Mouse (Mus musculus) T-helper 2 cell (primary cell): ENCODE measurements around the gene Oasl1.
"Not testable (repeated sequence)": the region's sequence is repeated elsewhere in the genome, so short reads cannot be mapped to it uniquely, and the experiment has no call there.

Source experiments
- in situ Hi-C: fragments of 300-600 bp; cut with MboI, MseI; formaldehyde crosslinking; loops from one replicate; pipeline ENCODE4 v1.15.1; 2025; ENCODE audit warnings: high pct_unique_total_duplicates

Oasl1 gene

GRCm38 (mm10) chr5:114922998-114923473 lies at the start of gene Oasl1:
Oasl1 (plus strand) TSS chr5:114923240.
- in situ Hi-C loops: no loop called here

GRCm38 (mm10) chr5:114875858-114876257 lies 47.2 kb upstream of the Oasl1 start:
- in situ Hi-C loops: no loop called here

DNA sequence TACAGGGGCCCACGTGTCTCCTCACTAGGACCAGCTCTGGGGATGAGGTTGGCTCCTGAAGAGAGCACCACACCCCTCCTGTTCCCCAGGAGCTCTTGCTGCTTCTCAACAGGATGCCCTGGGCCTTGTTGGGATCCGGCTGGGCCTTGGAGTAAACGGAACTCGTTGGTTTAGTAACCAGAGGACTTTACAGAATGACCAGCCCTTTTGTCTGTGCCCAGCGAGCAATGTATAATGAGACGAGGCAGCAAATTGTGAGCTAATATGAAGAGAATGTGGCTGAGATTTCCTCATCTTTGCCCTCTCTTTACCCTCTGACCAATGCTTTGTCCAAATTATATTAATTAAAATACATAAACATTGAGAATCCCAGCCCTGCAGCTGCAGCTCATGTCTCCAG lies 46.7 kb upstream of the Oasl1 start:
- in situ Hi-C loops: no loop called here

DNA sequence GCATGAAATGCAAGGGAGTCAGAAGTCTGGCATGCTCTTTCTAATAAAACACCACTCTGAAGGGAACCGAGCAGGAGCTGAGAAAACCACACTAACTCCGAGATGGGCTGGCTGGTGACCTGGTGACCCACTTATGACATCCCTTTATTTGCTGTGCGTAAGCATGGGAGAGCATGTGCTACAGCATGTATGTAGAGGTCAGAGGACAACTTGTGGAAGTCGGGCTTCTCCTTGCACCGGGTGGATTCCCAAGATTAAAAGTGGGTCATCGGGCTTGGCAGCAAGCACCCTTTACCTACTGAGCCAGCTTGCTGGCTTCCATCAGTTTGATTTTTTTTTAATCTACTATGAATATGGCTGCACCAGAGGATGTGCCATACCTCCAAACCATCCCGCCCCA lies 45.6 kb upstream of the Oasl1 start:
- in situ Hi-C loops: no loop called here

- in situ Hi-C loops: no loop called here
Observed at GRCm38 (mm10) chr5:114879399-114879798, 43.6 kb upstream of the Oasl1 start.

GRCm38 (mm10) chr5:114882319-114882718 lies 40.7 kb upstream of the Oasl1 start:
- in situ Hi-C loops: not testable (repeated sequence)

GRCm38 (mm10) chr5:114883022-114883421 lies 40.0 kb upstream of the Oasl1 start:
- in situ Hi-C loops: no loop called here

- in situ Hi-C loops: no loop called here
Observed at GRCm38 (mm10) chr5:114886801-114887200, 36.2 kb upstream of the Oasl1 start.

- in situ Hi-C loops: no loop called here
Observed at GRCm38 (mm10) chr5:114888995-114889394, 34.0 kb upstream of the Oasl1 start.

- in situ Hi-C loops: no loop called here
Observed at GRCm38 (mm10) chr5:114895542-114895941, 27.5 kb upstream of the Oasl1 start.

- in situ Hi-C loops: no loop called here
Observed at GRCm38 (mm10) chr5:114896688-114897373, 26.2 kb upstream of the Oasl1 start, which contains the start of gene Oasl2. Oasl2 (plus strand) TSS chr5:114896936.

GRCm38 (mm10) chr5:114897374-114897793 lies 25.7 kb upstream of the Oasl1 start:
- in situ Hi-C loops: no loop called here

DNA sequence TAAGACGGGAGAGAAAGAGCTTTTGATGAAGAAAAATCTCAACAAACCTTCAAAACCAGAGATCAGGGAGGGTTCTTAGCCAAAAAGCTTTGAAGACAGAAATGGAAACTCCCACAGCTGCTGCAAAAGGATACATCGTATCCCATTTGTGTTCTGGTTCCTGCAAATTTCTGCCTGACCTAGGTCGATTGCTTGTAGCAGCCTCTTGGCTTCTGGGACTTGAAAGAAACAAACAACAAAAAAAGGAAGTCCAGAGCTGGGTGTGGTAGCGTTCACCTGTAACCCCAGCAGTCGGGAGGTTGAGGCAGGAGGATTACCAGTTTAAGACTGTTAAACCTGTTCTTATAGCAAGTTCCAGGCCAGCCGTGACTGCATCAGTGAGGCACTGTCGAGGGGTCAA lies 24.2 kb upstream of the Oasl1 start:
- in situ Hi-C loops: no loop called here

DNA sequence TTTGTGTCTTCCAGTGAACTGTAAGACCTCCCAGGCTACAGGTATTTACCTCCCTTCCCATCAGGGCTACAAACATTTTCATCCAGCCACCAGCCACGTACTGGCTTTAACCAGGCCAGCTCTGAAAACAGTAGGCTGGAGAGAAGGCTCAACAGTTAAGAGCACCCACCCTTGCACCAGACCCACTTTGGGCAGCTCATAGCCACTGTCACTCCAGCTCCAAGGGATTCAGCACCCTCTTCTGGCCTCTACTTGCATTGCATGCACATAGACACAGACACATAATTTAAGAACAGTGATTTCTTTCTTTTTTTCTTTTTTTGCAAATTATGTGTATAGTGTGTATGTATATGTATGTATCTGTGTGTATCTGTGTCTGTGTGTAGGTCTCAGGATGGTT lies 20.6 kb upstream of the Oasl1 start:
- in situ Hi-C loops: no loop called here

GRCm38 (mm10) chr5:114908598-114909305 lies 14.3 kb upstream of the Oasl1 start:
- in situ Hi-C loops: no loop called here

DNA sequence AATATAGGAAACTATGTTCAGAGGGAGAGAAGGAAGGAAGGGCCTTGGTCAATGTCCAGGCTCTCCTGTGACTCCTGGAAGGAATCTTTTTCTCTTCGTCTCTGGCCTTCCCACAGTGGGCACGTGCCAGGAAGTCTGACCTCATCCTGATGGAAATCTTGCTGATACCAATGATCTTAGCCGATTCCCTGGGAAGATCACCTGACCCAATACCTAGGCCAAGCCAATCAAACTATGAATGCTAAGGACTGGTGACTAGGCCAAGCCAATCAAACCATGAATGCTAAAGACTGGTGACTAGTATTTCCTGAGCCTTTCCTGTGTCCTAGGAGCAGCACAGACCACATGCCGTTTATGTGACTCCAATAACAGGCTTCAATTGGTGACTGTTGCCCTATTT lies 9.4 kb upstream of the Oasl1 start:
- in situ Hi-C loops: no loop called here

GRCm38 (mm10) chr5:114914855-114915254 lies 8.2 kb upstream of the Oasl1 start:
- in situ Hi-C loops: no loop called here

- in situ Hi-C loops: no loop called here
Observed at GRCm38 (mm10) chr5:114915854-114916253, 7.2 kb upstream of the Oasl1 start.

GRCm38 (mm10) chr5:114916777-114917176 lies 6.3 kb upstream of the Oasl1 start:
- in situ Hi-C loops: no loop called here

- in situ Hi-C loops: not testable (repeated sequence)
Observed at GRCm38 (mm10) chr5:114917357-114917756, 5.7 kb upstream of the Oasl1 start.

- in situ Hi-C loops: no loop called here
Observed at GRCm38 (mm10) chr5:114921551-114922365, 1.3 kb upstream of the Oasl1 start.

DNA sequence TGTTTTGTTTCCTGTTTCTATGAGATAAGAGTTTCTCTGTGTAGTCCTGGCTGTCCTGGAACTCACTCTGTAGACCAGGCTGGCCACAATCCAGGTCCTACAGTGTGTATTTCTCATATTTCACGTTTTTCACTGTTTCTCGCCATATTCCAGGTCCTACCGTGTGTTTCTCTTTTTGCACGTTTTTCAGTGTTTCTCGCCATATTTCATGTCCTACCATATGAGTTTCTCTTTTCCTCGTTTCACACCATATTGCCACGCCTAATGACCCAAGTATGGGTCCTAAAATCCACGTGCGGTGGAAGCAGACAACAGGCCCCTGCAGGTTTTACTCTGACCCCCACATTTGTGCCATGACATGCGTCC lies 691 bp upstream of the Oasl1 start:
- in situ Hi-C loops: no loop called here
